Mouse (Mus musculus) testis, adult 10 weeks (tissue): ENCODE data around the gene Ush2a. TPM values are rescaled to one million over a fixed set of nuclear protein-coding genes. Genes with fewer than 3 reads are reported as not detected.

Source experiments
- polyA plus RNA-seq: library from polyadenylated mRNA; stranded (reverse); fragments of 350-450 nt; fragmentation: Illumina TruSeq; extraction: RNeasy Lipid Tissue Mini Kit (QIAGEN cat#74804); gene quantifications from one replicate; pipeline ENCODE4 v1.2.3, GENCODE M21; 2014; ENCODE audit warnings: low read depth, low replicate concordance

The Ush2a gene
- polyA plus RNA-seq: 3.1 TPM

GRCm38 (mm10) chr1:188261903-188262682, at the start of gene Ush2a:
TSS of gene Ush2a (plus strand) at chr1:188262023.

DNA sequence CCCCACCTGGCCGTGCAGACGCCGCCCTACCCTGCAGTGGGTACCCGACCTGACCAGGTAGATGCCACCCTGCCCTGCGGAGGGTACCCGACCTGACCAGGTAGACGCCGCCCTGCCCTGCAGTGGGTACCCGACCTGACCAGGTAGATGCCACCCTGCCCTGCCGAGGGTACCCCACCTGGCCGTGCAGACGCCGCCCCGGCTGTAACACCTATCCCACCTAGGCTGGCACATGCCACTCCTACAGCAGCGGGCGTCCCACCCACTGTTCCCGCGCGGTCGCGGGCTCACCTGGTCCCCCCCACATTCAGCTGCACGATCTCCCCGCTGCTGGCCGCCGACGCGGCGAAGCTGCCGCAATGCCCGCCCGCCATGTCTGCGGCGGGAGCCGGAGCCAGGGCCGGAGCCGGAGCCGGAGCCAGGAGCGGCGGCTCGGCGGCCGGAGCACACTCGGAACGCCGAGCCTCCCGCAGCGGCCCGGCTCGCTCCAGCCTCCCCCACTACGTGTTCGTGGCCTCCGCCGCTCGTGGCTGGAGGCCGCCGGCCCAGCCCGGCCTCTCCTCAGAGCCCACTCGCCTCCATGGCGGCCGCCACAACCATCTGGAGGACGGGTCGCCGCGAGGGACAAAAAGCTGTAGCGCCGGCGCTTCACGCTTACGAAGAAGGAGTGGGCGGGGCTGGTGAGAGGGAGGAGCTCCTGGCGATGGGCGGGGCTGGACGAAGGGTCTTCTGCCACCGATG, 745.6 kb downstream of the Ush2a start, which contains the start of gene Kctd3:
Gene Kctd3 (minus strand): TSS at position 603 of the 741 bp plus-strand sequence.

